Mouse (Mus musculus) embryonic facial prominence, embryonic 10.5 days (tissue): ENCODE data around the gene Abhd6. TPM values are rescaled to one million over a fixed set of nuclear protein-coding genes. Genes with fewer than 3 reads are reported as not detected.

Experiments
- DNase-seq: peaks from one replicate; pipeline ENCODE4 v3.0.0-alpha.2; 2017; ENCODE audit warnings: low spot score
- H3K27ac ChIP-seq: fragments of 300-500 bp; sonication (generic); replicated peaks from 2 replicates; pipeline ENCODE4 v1.5.1; 2016; ENCODE audit warnings: mild to moderate bottlenecking
- H3K27me3 ChIP-seq: fragments of 300-500 bp; sonication (generic); replicated peaks from 2 replicates; pipeline ENCODE4 v1.6.1; 2016; ENCODE audit warnings: low read depth, mild to moderate bottlenecking; ENCODE audit not compliant: poor library complexity, severe bottlenecking
- H3K36me3 ChIP-seq: fragments of 300-500 bp; sonication (generic); replicated peaks from 2 replicates; pipeline ENCODE4 v1.6.1; 2016; ENCODE audit warnings: mild to moderate bottlenecking, moderate library complexity
- H3K4me1 ChIP-seq: fragments of 300-500 bp; sonication (generic); 2 replicates; pipeline ENCODE4 v1.6.1; 2016
- H3K4me3 ChIP-seq: fragments of 300-500 bp; sonication (generic); 2 replicates; pipeline ENCODE4 v1.5.1; 2016; ENCODE audit warnings: mild to moderate bottlenecking, moderate library complexity
- H3K9me3 ChIP-seq: fragments of 300-500 bp; sonication (generic); 2 replicates; pipeline ENCODE4 v1.6.1; 2016; ENCODE audit warnings: mild to moderate bottlenecking
- WGBS: fragments of 180-500 bp; shearing (Covaris S2); methylation state at CpG from one replicate; pipeline ENCODE4 v1.1.7; 2016; 5-methylcytosine and 5-hydroxymethylcytosine counted together
- polyA plus RNA-seq: library from polyadenylated mRNA; unstranded; fragments of >200 nt; fragmentation: Nextera tagmentation; extraction: Ambion mirVana; gene quantifications from 2 replicates; pipeline ENCODE4 v1.2.1, GENCODE M21; 2016

Abhd6 gene
- polyA plus RNA-seq, 1 experiment from 2014 or later, result 17.6 TPM

DNA sequence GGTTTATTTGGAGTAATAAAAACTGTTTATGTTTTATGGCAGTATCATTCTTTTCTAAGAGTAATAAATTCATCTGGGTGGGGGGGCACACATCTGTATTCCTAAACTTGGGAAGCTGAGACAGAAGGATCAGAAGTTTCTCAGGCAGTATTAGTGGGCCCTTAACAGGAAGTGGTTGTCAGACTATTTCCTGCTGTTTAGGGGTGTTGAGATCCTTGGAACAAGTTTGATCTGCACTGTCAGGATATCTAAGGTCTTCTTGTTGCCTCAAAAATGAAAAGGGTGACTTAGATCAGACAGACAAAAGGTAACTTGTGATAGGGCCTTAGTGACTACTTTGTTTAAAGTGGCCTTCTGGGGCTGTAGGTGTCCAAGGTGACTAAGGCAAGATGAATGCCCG is 24.5 kb upstream of the Abhd6 start:
- no peaks in the 10 kb centered on the region for H3K4me1 ChIP-seq
- 83% methylated on average over 1 of the region's 1 CpGs for WGBS
- no peak overlapping the region for H3K4me3 ChIP-seq

DNA sequence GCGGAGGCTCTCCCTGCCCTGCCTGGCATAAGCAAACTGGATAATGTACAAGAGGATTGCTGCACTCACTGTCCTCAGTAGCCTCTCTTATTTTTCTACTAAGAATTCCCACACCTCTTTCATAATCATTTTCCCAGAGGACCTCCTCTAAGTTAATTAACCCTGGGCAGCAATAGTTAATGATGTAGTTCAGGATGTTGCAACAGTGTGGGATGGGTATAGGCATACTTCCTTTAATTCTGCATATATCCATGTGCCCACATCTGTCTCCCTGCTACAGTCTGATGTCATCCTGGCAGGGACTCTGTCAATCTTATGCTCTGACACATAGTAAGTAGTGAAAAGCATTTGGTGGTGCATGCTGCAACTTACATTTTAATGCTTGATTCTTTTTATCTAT is 21.5 kb upstream of the Abhd6 start:
- no peaks in the 10 kb centered on the region for H3K27me3 ChIP-seq
- WGBS, result 95% methylated on average over 1 of the region's 1 CpGs
- H3K4me1 ChIP-seq, result no peaks in the 10 kb centered on the region
- no peak overlapping the region for H3K4me3 ChIP-seq
- no peaks in the 10 kb centered on the region for H3K36me3 ChIP-seq
- no peak for DNase-seq
- H3K27ac ChIP-seq, result no peak overlapping the region
- no peaks in the 10 kb centered on the region for H3K9me3 ChIP-seq

More for the DNA sequence above, 24.5 kb upstream of the Abhd6 start:
- Histone ChIP-seq H3K9me3 (no peaks in the 10 kb centered on the region), H3K27ac (no peak overlapping the region), H3K36me3 (no peaks in the 10 kb centered on the region), H3K27me3 (no peaks in the 10 kb centered on the region)
- DNase-seq, result no peak

- DNase-seq, result no peak
- WGBS, result 89% methylated on average over 6 of the region's 6 CpGs
- 0 out of 2 replicates have a peak, but pooled peaks cover 4% of the 10 kb centered on the region for H3K4me1 ChIP-seq
- no peaks in the 10 kb centered on the region for H3K36me3 ChIP-seq
- no peak overlapping the region for H3K27ac ChIP-seq
- no peaks in the 10 kb centered on the region for H3K9me3 ChIP-seq
- no peak overlapping the region for H3K4me3 ChIP-seq
- no peaks in the 10 kb centered on the region for H3K27me3 ChIP-seq
These were observed 15.8 kb upstream of the Abhd6 start for GRCm38 (mm10) chr14:7986913-7987312.

DNA sequence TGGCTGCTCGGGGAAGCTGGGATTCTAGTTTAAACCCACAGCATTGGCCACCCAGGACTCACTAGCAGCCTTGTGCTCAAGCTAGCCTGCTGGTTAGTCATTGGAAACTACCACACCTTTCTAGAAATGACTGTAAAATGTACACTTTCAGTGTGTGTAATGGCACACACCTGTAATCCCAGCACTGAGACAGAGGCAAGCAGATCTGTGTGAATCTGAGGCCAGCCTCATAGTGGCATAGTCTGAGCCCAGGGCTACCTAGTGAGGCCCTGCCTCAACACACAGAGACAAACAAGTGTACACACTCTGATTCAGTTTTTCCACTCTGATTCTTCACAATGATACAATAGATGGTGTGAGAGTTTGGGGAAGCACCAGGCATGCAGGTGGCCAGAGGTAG is 13.3 kb upstream of the Abhd6 start:
- WGBS, result 56% methylated on average over 1 of the region's 1 CpGs
- Histone ChIP-seq H3K4me3 (no peak overlapping the region), H3K36me3 (no peaks in the 10 kb centered on the region), H3K27ac (no peak overlapping the region), H3K27me3 (no peaks in the 10 kb centered on the region), H3K9me3 (no peaks in the 10 kb centered on the region), H3K4me1 (0 out of 2 replicates have a peak, but pooled peaks cover 4% of the 10 kb centered on the region)
- no peak for DNase-seq

DNA sequence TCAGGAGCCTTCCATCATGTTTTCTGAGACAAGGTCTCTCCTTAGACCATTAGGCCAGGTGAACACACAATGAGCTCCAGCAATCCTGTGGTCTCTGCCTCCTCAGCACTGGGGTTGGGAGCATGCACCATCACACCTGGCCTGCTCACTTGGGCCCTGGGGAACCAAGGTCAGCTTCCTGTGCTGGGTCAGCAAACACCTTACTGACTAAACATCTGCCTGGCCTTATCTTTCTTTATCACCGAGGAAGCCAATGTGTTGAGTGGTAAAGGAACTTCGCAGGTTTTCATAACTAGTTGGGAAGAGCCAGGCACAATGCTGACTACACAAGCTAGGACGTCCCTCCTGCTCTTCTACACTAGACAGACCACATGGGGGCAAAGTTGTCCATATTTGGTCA is 12.7 kb upstream of the Abhd6 start:
- Histone ChIP-seq H3K27ac (no peak overlapping the region), H3K9me3 (no peaks in the 10 kb centered on the region), H3K27me3 (no peaks in the 10 kb centered on the region), H3K4me3 (no peak overlapping the region), H3K36me3 (no peaks in the 10 kb centered on the region), H3K4me1 (0 out of 2 replicates have a peak, but pooled peaks cover 4% of the 10 kb centered on the region)
- 84% methylated on average over 3 of the region's 3 CpGs for WGBS
- no peak for DNase-seq

DNA sequence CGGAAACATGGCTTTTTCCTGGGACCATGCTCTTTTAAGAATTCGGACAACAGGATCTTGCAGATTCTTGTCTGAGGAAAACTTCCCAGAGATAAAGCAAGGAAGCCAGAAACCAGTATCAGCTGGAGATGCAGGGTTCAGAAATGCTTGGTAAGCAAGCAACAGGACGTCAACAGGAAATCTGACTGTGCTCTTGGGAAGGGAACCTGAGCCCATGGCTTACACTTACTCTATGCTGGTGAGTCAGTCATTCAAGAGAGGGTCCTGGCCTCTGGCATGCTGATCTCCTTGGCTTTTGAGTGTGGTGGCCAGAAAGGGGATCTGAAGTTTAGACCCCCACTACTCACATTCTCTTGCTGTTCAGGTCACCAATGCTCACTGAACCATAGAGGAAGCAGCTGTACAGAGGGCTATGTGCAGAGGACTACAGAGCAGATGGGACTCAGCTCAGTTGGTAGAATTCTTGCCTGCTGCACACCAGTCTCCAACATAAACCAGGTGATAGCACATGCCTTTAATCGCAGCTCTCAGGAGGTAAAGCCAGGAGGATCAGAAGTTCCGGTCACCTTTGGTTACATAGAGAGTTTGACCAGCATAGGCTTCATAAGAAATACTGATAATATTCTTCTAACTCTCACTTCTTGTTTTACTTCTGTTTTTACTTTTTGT is 11.5 kb upstream of the Abhd6 start:
- H3K9me3 ChIP-seq, result no peaks in the 10 kb centered on the region
- WGBS, result 77% methylated on average over 5 of the region's 5 CpGs
- 0 out of 2 replicates have a peak, but pooled peaks cover 4% of the 10 kb centered on the region for H3K4me1 ChIP-seq
- no peaks in the 10 kb centered on the region for H3K36me3 ChIP-seq
- no peaks in the 10 kb centered on the region for H3K27me3 ChIP-seq
- no peak for DNase-seq
- H3K27ac ChIP-seq, result no peak overlapping the region
- no peak overlapping the region for H3K4me3 ChIP-seq

- Histone ChIP-seq H3K4me1 (0 out of 2 replicates have a peak, but pooled peaks cover 4% of the 10 kb centered on the region), H3K9me3 (no peaks in the 10 kb centered on the region), H3K36me3 (no peaks in the 10 kb centered on the region), H3K4me3 (no peak overlapping the region), H3K27me3 (no peaks in the 10 kb centered on the region), H3K27ac (no peak overlapping the region)
- no peak for DNase-seq
- 80% methylated on average over 6 of the region's 6 CpGs for WGBS
These were observed 10.5 kb upstream of the Abhd6 start for GRCm38 (mm10) chr14:7992158-7992557.

- Histone ChIP-seq H3K27ac (no peak within 1 kb of the TSS), H3K4me1 (0 out of 2 replicates have a peak, but pooled peaks cover 4% of the 10 kb centered on the region), H3K9me3 (no peaks in the 10 kb centered on the region), H3K4me3 (no peak within 1 kb of the TSS), H3K36me3 (no peaks in the 10 kb centered on the region), H3K27me3 (peaks cover 10% of the 10 kb centered on the region)
- 78% methylated on average over 8 of the region's 8 CpGs for WGBS
- DNase-seq, result no peak
These were observed 8.4 kb upstream of the Abhd6 start, which contains the start of gene Dnase1l3 for GRCm38 (mm10) chr14:7994271-7994767. TSS of gene Dnase1l3 (minus strand) at chr14:7994573.

DNA sequence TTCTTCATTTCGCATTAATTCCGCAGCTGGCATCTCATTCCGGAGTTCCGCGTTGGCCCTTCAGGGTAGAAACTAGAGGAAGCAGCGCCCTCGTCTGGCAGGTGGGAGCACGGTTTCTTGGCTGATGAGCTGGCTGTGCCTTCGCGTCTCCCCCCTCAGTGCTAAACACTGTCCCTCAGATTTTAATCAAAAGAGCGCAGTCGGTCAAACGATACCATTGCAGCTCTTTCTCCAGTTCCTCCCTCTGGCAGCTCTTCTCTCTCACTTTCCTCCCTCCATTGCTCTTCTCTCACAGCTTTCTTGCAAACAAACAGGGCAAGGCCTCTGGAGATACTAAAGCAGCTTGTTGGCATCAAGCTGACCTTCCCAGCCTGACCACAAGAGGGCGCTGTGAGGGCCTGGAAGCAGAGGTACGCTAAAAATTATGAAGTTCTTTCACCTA is 5.4 kb upstream of the Abhd6 start:
- Histone ChIP-seq H3K36me3 (no peaks in the 10 kb centered on the region), H3K4me3 (peak overlapping the region; percentile 48), H3K9me3 (no peaks in the 10 kb centered on the region), H3K4me1 (peaks cover 11% of the 10 kb centered on the region), H3K27me3 (peaks cover 40% of the 10 kb centered on the region), H3K27ac (peak overlapping the region; percentile 67; the same call in 1 of the 2 replicates)
- 2% methylated on average over 15 of the region's 15 CpGs for WGBS
- peak; percentile 88 for DNase-seq

GRCm38 (mm10) chr14:7999030-7999429 is 3.7 kb upstream of the Abhd6 start:
- H3K9me3 ChIP-seq, result no peaks in the 10 kb centered on the region
- no peak for DNase-seq
- WGBS, result 80% methylated on average over 3 of the region's 3 CpGs
- no peaks in the 10 kb centered on the region for H3K36me3 ChIP-seq
- H3K4me3 ChIP-seq, result no peak overlapping the region
- no peak overlapping the region for H3K27ac ChIP-seq
- peaks cover 49% of the 10 kb centered on the region for H3K27me3 ChIP-seq
- peaks cover 22% of the 10 kb centered on the region for H3K4me1 ChIP-seq

- H3K36me3 ChIP-seq, result no peaks in the 10 kb centered on the region
- H3K4me1 ChIP-seq, result peaks cover 26% of the 10 kb centered on the region
- no peak overlapping the region for H3K27ac ChIP-seq
- H3K9me3 ChIP-seq, result no peaks in the 10 kb centered on the region
- no peak overlapping the region for H3K4me3 ChIP-seq
- no peak for DNase-seq
- WGBS, result 82% methylated on average over 5 of the region's 5 CpGs
- H3K27me3 ChIP-seq, result peaks cover 53% of the 10 kb centered on the region
These were observed 3.3 kb upstream of the Abhd6 start for GRCm38 (mm10) chr14:7999435-7999834.

- WGBS, result 86% methylated on average over 5 of the region's 5 CpGs
- peaks cover 55% of the 10 kb centered on the region for H3K27me3 ChIP-seq
- peaks cover 28% of the 10 kb centered on the region for H3K4me1 ChIP-seq
- H3K9me3 ChIP-seq, result no peaks in the 10 kb centered on the region
- H3K36me3 ChIP-seq, result no peaks in the 10 kb centered on the region
- no peak overlapping the region for H3K4me3 ChIP-seq
- no peak for DNase-seq
- no peak overlapping the region for H3K27ac ChIP-seq
These were observed 2.5 kb upstream of the Abhd6 start for GRCm38 (mm10) chr14:8000247-8000646.
